Mouse (Mus musculus) limb, embryonic 11.5 days (tissue): ENCODE measurements at regions not wholly inside any gene's neighbourhood (a gene's known extent, or its start where the extent isn't known, plus 50 kb on each side); places are given as distances from the start of the nearest gene placed in this dataset.

Source experiments
- ATAC-seq: fragments of 200-750 bp; cut with Nextera tagmentation; 2 replicates; pipeline ENCODE4 v1.8.0; 2017; ENCODE audit warnings: low read depth; ENCODE audit not compliant: insufficient number of reproducible peaks, low FRiP score, low TSS enrichment
- DNase-seq: peaks from one replicate; pipeline ENCODE4 v3.0.0-alpha.2; 2015; ENCODE audit warnings: low spot score
- H3K27ac ChIP-seq: fragments of 300-500 bp; sonication (generic); replicated peaks from 2 replicates; pipeline ENCODE4 v1.5.1; 2014; ENCODE audit warnings: low read depth, mild to moderate bottlenecking, low read length
- H3K27me3 ChIP-seq: fragments of 300-500 bp; sonication (generic); 2 replicates; pipeline ENCODE4 v1.6.1; 2014; ENCODE audit warnings: mild to moderate bottlenecking, low read length, mixed read lengths; ENCODE audit not compliant: control insufficient read depth, insufficient read depth
- H3K36me3 ChIP-seq: fragments of 300-500 bp; sonication (generic); 2 replicates; pipeline ENCODE4 v1.6.1; 2014; ENCODE audit warnings: mild to moderate bottlenecking, low read length, moderate library complexity, mixed read lengths; ENCODE audit not compliant: control insufficient read depth, insufficient read depth
- H3K4me1 ChIP-seq: fragments of 300-500 bp; sonication (generic); 2 replicates; pipeline ENCODE4 v1.6.1; 2014; ENCODE audit warnings: low read length, mixed read lengths; ENCODE audit not compliant: control insufficient read depth, insufficient read depth
- H3K4me2 ChIP-seq: fragments of 300-500 bp; sonication (generic); 2 replicates; pipeline ENCODE4 v1.6.1; 2014; ENCODE audit warnings: low read depth, mild to moderate bottlenecking, moderate library complexity; ENCODE audit not compliant: severe bottlenecking
- H3K4me3 ChIP-seq: fragments of 300-500 bp; sonication (generic); 2 replicates; pipeline ENCODE4 v1.5.1; 2014; ENCODE audit warnings: low read depth, low read length
- H3K9ac ChIP-seq: fragments of 300-500 bp; sonication (generic); 2 replicates; pipeline ENCODE4 v1.6.1; 2014; ENCODE audit warnings: mild to moderate bottlenecking, low read length
- H3K9me3 ChIP-seq: fragments of 300-500 bp; sonication (generic); 2 replicates; pipeline ENCODE4 v1.6.1; 2016; ENCODE audit warnings: low read length; ENCODE audit not compliant: control insufficient read depth
- WGBS: fragments of 180-500 bp; shearing (Covaris S2); extraction: QIAGEN DNeasy Blood & Tissue Kit; methylation state at CpG from one replicate; pipeline ENCODE4 v1.1.7; 2014; 5-methylcytosine and 5-hydroxymethylcytosine counted together

- H3K27ac ChIP-seq = no peak overlapping the region
- H3K27me3 ChIP-seq = no peaks in the 10 kb centered on the region
- no peak for ATAC-seq
- no peaks in the 10 kb centered on the region for H3K36me3 ChIP-seq
- H3K4me3 ChIP-seq = no peak overlapping the region
- H3K4me1 ChIP-seq = peaks cover 5% of the 10 kb centered on the region; the same call in 1 of the 2 replicates
- no peak for DNase-seq
- no peaks in the 10 kb centered on the region for H3K9me3 ChIP-seq
- H3K9ac ChIP-seq = no peak overlapping the region
- WGBS = 51% methylated on average over 4 of the region's 4 CpGs
- H3K4me2 ChIP-seq = no peak overlapping the region
Measured at GRCm38 (mm10) chr2:50967133-50967532, 181.8 kb downstream of the Rnd3 start.

- H3K36me3 ChIP-seq = no peaks in the 10 kb centered on the region
- H3K9ac ChIP-seq = no peak overlapping the region
- DNase-seq (no peak), ATAC-seq (no peak)
- no peak overlapping the region for H3K27ac ChIP-seq
- 68% methylated on average over 8 of the region's 8 CpGs for WGBS
- no peaks in the 10 kb centered on the region for H3K27me3 ChIP-seq
- no peaks in the 10 kb centered on the region for H3K9me3 ChIP-seq
- no peak overlapping the region for H3K4me2 ChIP-seq
- no peak overlapping the region for H3K4me3 ChIP-seq
- 0 out of 2 replicates have a peak, but pooled peaks cover 1% of the 10 kb centered on the region for H3K4me1 ChIP-seq
Measured at GRCm38 (mm10) chr2:50965485-50966017, 183.4 kb downstream of the Rnd3 start.

GRCm38 (mm10) chr2:50964062-50964461 is 184.8 kb downstream of the Rnd3 start:
- ATAC-seq (no peak), DNase-seq (no peak)
- Histone ChIP-seq H3K9ac (no peak overlapping the region), H3K36me3 (no peaks in the 10 kb centered on the region), H3K4me1 (no peaks in the 10 kb centered on the region), H3K27ac (no peak overlapping the region), H3K9me3 (no peaks in the 10 kb centered on the region), H3K27me3 (no peaks in the 10 kb centered on the region), H3K4me2 (no peak overlapping the region), H3K4me3 (no peak overlapping the region)
- 82% methylated on average over 3 of the region's 3 CpGs for WGBS

GRCm38 (mm10) chr2:50961049-50961448 is 187.9 kb downstream of the Rnd3 start:
- WGBS = 51% methylated on average over 4 of the region's 4 CpGs
- H3K4me3 ChIP-seq = no peak overlapping the region
- ATAC-seq (no peak), DNase-seq (no peak)
- no peak overlapping the region for H3K4me2 ChIP-seq
- no peak overlapping the region for H3K9ac ChIP-seq
- no peaks in the 10 kb centered on the region for H3K9me3 ChIP-seq
- H3K36me3 ChIP-seq = no peaks in the 10 kb centered on the region
- H3K27me3 ChIP-seq = no peaks in the 10 kb centered on the region
- H3K4me1 ChIP-seq = no peaks in the 10 kb centered on the region
- no peak overlapping the region for H3K27ac ChIP-seq

GRCm38 (mm10) chr2:50959323-50959722 is 189.6 kb downstream of the Rnd3 start:
- 92% methylated on average over 9 of the region's 9 CpGs for WGBS
- no peak overlapping the region for H3K9ac ChIP-seq
- no peaks in the 10 kb centered on the region for H3K36me3 ChIP-seq
- no peaks in the 10 kb centered on the region for H3K4me1 ChIP-seq
- H3K4me3 ChIP-seq = no peak overlapping the region
- no peak overlapping the region for H3K27ac ChIP-seq
- no peaks in the 10 kb centered on the region for H3K9me3 ChIP-seq
- H3K4me2 ChIP-seq = no peak overlapping the region
- ATAC-seq (no peak), DNase-seq (no peak)
- H3K27me3 ChIP-seq = no peaks in the 10 kb centered on the region

- Histone ChIP-seq H3K27me3 (no peaks in the 10 kb centered on the region), H3K36me3 (no peaks in the 10 kb centered on the region), H3K27ac (no peak overlapping the region), H3K4me2 (no peak overlapping the region), H3K9ac (no peak overlapping the region), H3K4me3 (no peak overlapping the region), H3K9me3 (no peaks in the 10 kb centered on the region), H3K4me1 (no peaks in the 10 kb centered on the region)
- DNase-seq (no peak), ATAC-seq (no peak)
- 75% methylated on average over 6 of the region's 6 CpGs for WGBS
Measured at GRCm38 (mm10) chr2:50954361-50955066, 194.4 kb downstream of the Rnd3 start.

- Histone ChIP-seq H3K4me2 (no peak overlapping the region), H3K4me1 (no peaks in the 10 kb centered on the region), H3K36me3 (no peaks in the 10 kb centered on the region), H3K9me3 (no peaks in the 10 kb centered on the region), H3K4me3 (no peak overlapping the region), H3K27me3 (no peaks in the 10 kb centered on the region), H3K9ac (no peak overlapping the region), H3K27ac (no peak overlapping the region)
- ATAC-seq = no peak
- WGBS = 87% methylated on average over 3 of the region's 3 CpGs
- DNase-seq = no peak
Measured at GRCm38 (mm10) chr2:50951027-50951426, 197.9 kb downstream of the Rnd3 start.

GRCm38 (mm10) chr2:50949717-50950116 is 199.2 kb downstream of the Rnd3 start:
- Histone ChIP-seq H3K36me3 (no peaks in the 10 kb centered on the region), H3K4me2 (no peak overlapping the region), H3K27ac (no peak overlapping the region), H3K9me3 (no peaks in the 10 kb centered on the region), H3K27me3 (no peaks in the 10 kb centered on the region), H3K4me3 (no peak overlapping the region), H3K9ac (no peak overlapping the region), H3K4me1 (no peaks in the 10 kb centered on the region)
- WGBS = 86% methylated on average over 4 of the region's 4 CpGs
- no peak for ATAC-seq
- DNase-seq = no peak

- Histone ChIP-seq H3K27me3 (no peaks in the 10 kb centered on the region), H3K9me3 (no peaks in the 10 kb centered on the region), H3K9ac (no peak overlapping the region), H3K4me1 (no peaks in the 10 kb centered on the region), H3K27ac (no peak overlapping the region), H3K4me3 (no peak overlapping the region), H3K36me3 (no peaks in the 10 kb centered on the region), H3K4me2 (no peak overlapping the region)
- ATAC-seq (no peak), DNase-seq (no peak)
- WGBS = 76% methylated on average over 4 of the region's 4 CpGs
Measured at GRCm38 (mm10) chr2:50945526-50945925, 203.4 kb downstream of the Rnd3 start.
